Mouse (Mus musculus) naive thymus-derived CD4-positive, alpha-beta T cell, adult 2 months (primary cell): Measurements from ENCODE around the gene Pdk2.
A peak's percentile ranks its signal among the peaks of the same experiment; 100 is the strongest.

ENCODE experiments used
- DNase-seq: peaks from one replicate; pipeline ENCODE4 v3.0.0-alpha.2; 2011; ENCODE audit warnings: low read depth

The Pdk2 gene

GRCm38 (mm10) chr11:95041139-95041609 is at the start of gene Pdk2:
Pdk2 (minus strand) TSS chr11:95041354.
- DNase-seq, result peak; percentile 92

- DNase-seq, result no peak
Observed at GRCm38 (mm10) chr11:95088857-95089779, 48.0 kb upstream of the Pdk2 start.

GRCm38 (mm10) chr11:95088286-95088685 is 47.1 kb upstream of the Pdk2 start:
- no peak for DNase-seq

- no peak for DNase-seq
Observed at GRCm38 (mm10) chr11:95087301-95088228, 46.4 kb upstream of the Pdk2 start.

- DNase-seq, result no peak
Observed at GRCm38 (mm10) chr11:95086229-95086628, 45.1 kb upstream of the Pdk2 start.

GRCm38 (mm10) chr11:95085710-95086109 is 44.6 kb upstream of the Pdk2 start:
- no peak for DNase-seq

- no peak for DNase-seq
Observed at GRCm38 (mm10) chr11:95084811-95085382, 43.7 kb upstream of the Pdk2 start.

- no peak for DNase-seq
Observed at GRCm38 (mm10) chr11:95084175-95084574, 43.0 kb upstream of the Pdk2 start.

- no peak for DNase-seq
Observed at GRCm38 (mm10) chr11:95082896-95083295, 41.7 kb upstream of the Pdk2 start.

GRCm38 (mm10) chr11:95080783-95081182 is 39.6 kb upstream of the Pdk2 start:
- no peak for DNase-seq

GRCm38 (mm10) chr11:95079256-95079875 is 38.2 kb upstream of the Pdk2 start:
- no peak for DNase-seq

- no peak for DNase-seq
Observed at GRCm38 (mm10) chr11:95077956-95078355, 36.8 kb upstream of the Pdk2 start.

GRCm38 (mm10) chr11:95076536-95077111 is 35.5 kb upstream of the Pdk2 start, which contains the start of gene Itga3:
Itga3 (minus strand) TSS chr11:95076801.
- peak; percentile 60 for DNase-seq

GRCm38 (mm10) chr11:95076041-95076535 is 34.9 kb upstream of the Pdk2 start:
- DNase-seq, result peak; percentile 78

GRCm38 (mm10) chr11:95075197-95076040 is 34.3 kb upstream of the Pdk2 start:
- DNase-seq, result peak; percentile 8

- no peak for DNase-seq
Observed at GRCm38 (mm10) chr11:95074694-95075093, 33.5 kb upstream of the Pdk2 start.

- DNase-seq, result no peak
Observed at GRCm38 (mm10) chr11:95073835-95074234, 32.7 kb upstream of the Pdk2 start.

- DNase-seq, result no peak
Observed at GRCm38 (mm10) chr11:95072804-95073203, 31.6 kb upstream of the Pdk2 start.

GRCm38 (mm10) chr11:95072136-95072535 is 31.0 kb upstream of the Pdk2 start:
- no peak for DNase-seq

- DNase-seq, result no peak
Observed at GRCm38 (mm10) chr11:95071266-95071665, 30.1 kb upstream of the Pdk2 start.
